Mouse (Mus musculus) c-Kit-negative CD71-positive TER-119-positive erythroid progenitor cells, embryonic 14.5 days (primary cell): ENCODE measurements around the gene Gm3854.

Source experiments
- DNase-seq: peaks from one replicate; pipeline ENCODE4 v3.0.0-alpha.2; 2013; ENCODE audit warnings: low read depth, low spot score

Gene Gm3854

GRCm38 (mm10) chr7:6386995-6387394 lies 43.4 kb downstream of the Gm3854 start:
- DNase-seq: no peak

DNA sequence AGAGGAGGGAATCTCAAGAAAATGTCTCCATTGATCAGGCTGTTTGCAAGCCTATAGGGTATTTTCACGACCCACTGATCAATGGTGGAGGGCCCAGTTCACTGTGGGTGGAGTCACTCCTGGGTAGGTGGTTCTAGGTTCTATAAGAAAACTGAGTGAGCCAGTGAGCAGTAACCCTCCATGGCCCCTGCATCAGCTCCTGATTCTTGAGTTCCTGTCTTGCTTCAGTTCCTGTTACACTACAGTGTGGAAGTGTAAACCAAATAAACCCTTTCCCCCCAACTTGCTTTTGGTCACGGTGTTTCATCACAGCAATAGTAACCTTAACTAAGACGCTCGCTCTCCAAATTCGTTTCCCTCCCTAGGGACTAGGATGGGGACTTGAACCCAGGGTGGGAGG lies 45.4 kb downstream of the Gm3854 start:
- DNase-seq: no peak

DNA sequence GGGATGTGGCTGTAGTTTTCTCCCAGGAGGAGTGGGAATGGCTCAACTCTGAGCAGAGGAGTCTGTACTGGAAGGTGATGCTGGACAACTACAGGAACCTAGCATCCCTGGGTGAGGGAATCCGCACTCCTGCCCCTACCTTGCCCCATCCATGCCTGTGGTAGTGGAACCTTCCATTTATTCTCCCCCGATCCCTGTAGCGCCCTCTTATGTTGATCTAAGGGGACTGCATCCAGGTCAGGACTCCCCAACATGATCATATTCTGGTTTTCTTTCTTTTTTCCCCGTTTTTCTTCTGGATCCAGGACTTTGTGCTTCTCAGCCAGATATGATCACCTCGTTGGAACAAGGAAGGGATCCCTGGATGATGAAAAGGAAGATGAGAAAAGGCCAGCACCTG lies 45.9 kb downstream of the Gm3854 start:
- no peak for DNase-seq

- DNase-seq: no peak
Measured at GRCm38 (mm10) chr7:6397996-6398975, 54.7 kb downstream of the Gm3854 start, which contains the start of gene Smim17. TSS of gene Smim17 (plus strand) at chr7:6398715.
